Mouse (Mus musculus): ENCODE measurements around the gene Parp14. TPM values are rescaled to one million over a fixed set of nuclear protein-coding genes. Genes with fewer than 3 reads are reported as not detected.
A peak's percentile ranks its signal among the peaks of the same experiment; 100 is the strongest.
"Not testable (repeated sequence)": the region's sequence is repeated elsewhere in the genome, so short reads cannot be mapped to it uniquely, and the experiment has no call there.

Gene Parp14
- total and polyA plus RNA-seq, 3 experiments = 2.1 to 6.1 (median 5.5) TPM

- Histone ChIP-seq H3K36me3 (replicated peaks) (no peaks in the 10 kb centered on the region), H3K4me1 (ENCODE audit: insufficient read depth, low read depth, low read length) (peaks cover 38% of the 10 kb centered on the region), H3K4me3 (ENCODE audit: low read depth, low read length) (no peak overlapping the region), H3K27me3 (ENCODE audit: insufficient read depth, low read length) (no peaks in the 10 kb centered on the region), H3K9me3 (replicated peaks) (peaks cover 5% of the 10 kb centered on the region)
- DNase-seq (ENCODE audit: low spot score) = no peak
- no peak for TF ChIP-seq POLR2AphosphoS5 (IDR thresholded peaks at IDR 0.05; ENCODE audit: insufficient replicate concordance, low read depth, low read length)
- TF ChIP-seq TAL1 (conservative IDR thresholded peaks at IDR 0.05; ENCODE audit: low read depth, low read length) = no peak
- no peak for TF ChIP-seq GATA1 (IDR thresholded peaks at IDR 0.05; ENCODE audit: borderline replicate concordance, low read length)
- TF ChIP-seq GATA2 (IDR thresholded peaks at IDR 0.05; ENCODE audit: borderline replicate concordance, low read depth, low read length) = no peak
- TF ChIP-seq CTCF (IDR thresholded peaks at IDR 0.05; ENCODE audit: low read depth, low read length) = no peak
- no peak for ATAC-seq (ENCODE audit: extremely low read depth, insufficient number of reproducible peaks, low FRiP score, poor library complexity, severe bottlenecking)
These were observed 31.8 kb upstream of the Parp14 start for GRCm38 (mm10) chr16:35903014-35903640.

GRCm38 (mm10) chr16:35900541-35900940 is 29.2 kb upstream of the Parp14 start:
- DNase-seq (ENCODE audit: low spot score) = no peak
- Histone ChIP-seq H3K4me1 (ENCODE audit: insufficient read depth, low read depth, low read length) (peaks cover 22% of the 10 kb centered on the region), H3K36me3 (replicated peaks) (no peaks in the 10 kb centered on the region), H3K9me3 (replicated peaks) (peaks cover 5% of the 10 kb centered on the region), H3K27me3 (ENCODE audit: insufficient read depth, low read length) (no peaks in the 10 kb centered on the region), H3K4me3 (ENCODE audit: low read depth, low read length) (no peak overlapping the region)
- no peak for TF ChIP-seq GATA1 (IDR thresholded peaks at IDR 0.05; ENCODE audit: borderline replicate concordance, low read length)
- ATAC-seq (ENCODE audit: extremely low read depth, insufficient number of reproducible peaks, low FRiP score, poor library complexity, severe bottlenecking) = no peak

DNA sequence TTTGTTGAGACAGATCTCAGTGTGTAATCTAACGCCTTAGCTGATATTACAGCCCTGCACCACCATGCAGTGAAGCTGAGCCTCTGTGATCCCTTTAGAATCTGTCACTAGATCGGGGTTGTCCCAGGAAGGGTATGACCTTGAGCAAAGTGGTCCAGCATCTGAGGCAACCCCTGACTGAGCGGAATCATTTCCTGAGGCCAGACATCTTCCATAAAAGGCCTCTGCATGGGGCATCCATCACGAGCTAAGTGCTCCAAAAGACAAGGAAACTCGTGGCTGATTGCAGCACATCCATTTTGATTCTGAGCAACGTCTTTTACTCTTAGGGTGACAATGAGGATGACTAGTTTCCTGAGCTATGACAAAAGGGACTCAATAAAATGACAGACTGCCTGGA is 23.7 kb upstream of the Parp14 start:
- no peak for DNase-seq (ENCODE audit: low spot score)
- Histone ChIP-seq H3K36me3 (replicated peaks) (no peaks in the 10 kb centered on the region), H3K4me3 (ENCODE audit: low read depth, low read length) (no peak overlapping the region), H3K9me3 (replicated peaks) (no peaks in the 10 kb centered on the region), H3K4me1 (ENCODE audit: insufficient read depth, low read depth, low read length) (peaks cover 4% of the 10 kb centered on the region), H3K27me3 (ENCODE audit: insufficient read depth, low read length) (peaks cover 7% of the 10 kb centered on the region; the same call in 1 of the 2 replicates)
- TF ChIP-seq POLR2AphosphoS5 (IDR thresholded peaks at IDR 0.05; ENCODE audit: insufficient replicate concordance, low read depth, low read length) = no peak
- no peak for TF ChIP-seq CTCF (IDR thresholded peaks at IDR 0.05; ENCODE audit: low read depth, low read length)
- no peak for TF ChIP-seq GATA1 (IDR thresholded peaks at IDR 0.05; ENCODE audit: borderline replicate concordance, low read length)
- no peak for TF ChIP-seq TAL1 (conservative IDR thresholded peaks at IDR 0.05; ENCODE audit: low read depth, low read length)
- no peak for TF ChIP-seq GATA2 (IDR thresholded peaks at IDR 0.05; ENCODE audit: borderline replicate concordance, low read depth, low read length)
- no peak for ATAC-seq (ENCODE audit: extremely low read depth, insufficient number of reproducible peaks, low FRiP score, poor library complexity, severe bottlenecking)

- not testable (repeated sequence) for H3K36me3 ChIP-seq (replicated peaks); H3K4me3 ChIP-seq (ENCODE audit: low read depth, low read length); H3K9me3 ChIP-seq (replicated peaks); ATAC-seq (ENCODE audit: extremely low read depth, insufficient number of reproducible peaks, low FRiP score, poor library complexity, severe bottlenecking); DNase-seq (ENCODE audit: low spot score); H3K27me3 ChIP-seq (ENCODE audit: insufficient read depth, low read length)
- H3K4me1 ChIP-seq (ENCODE audit: insufficient read depth, low read depth, low read length) = peaks cover 14% of the 10 kb centered on the region
These were observed 20.3 kb upstream of the Parp14 start for GRCm38 (mm10) chr16:35891603-35892002.

GRCm38 (mm10) chr16:35890645-35891044 is 19.3 kb upstream of the Parp14 start:
- no peak overlapping the region for H3K4me3 ChIP-seq (ENCODE audit: low read depth, low read length)
- H3K4me1 ChIP-seq (ENCODE audit: insufficient read depth, low read depth, low read length) = peaks cover 14% of the 10 kb centered on the region
- no peaks in the 10 kb centered on the region for H3K9me3 ChIP-seq (replicated peaks)
- no peak for DNase-seq (ENCODE audit: low spot score)
- peaks cover 7% of the 10 kb centered on the region; the same call in 1 of the 2 replicates for H3K27me3 ChIP-seq (ENCODE audit: insufficient read depth, low read length)
- no peaks in the 10 kb centered on the region for H3K36me3 ChIP-seq (replicated peaks)
- ATAC-seq (ENCODE audit: extremely low read depth, insufficient number of reproducible peaks, low FRiP score, poor library complexity, severe bottlenecking) = no peak
- TF ChIP-seq POLR2AphosphoS5 (IDR thresholded peaks at IDR 0.05; ENCODE audit: insufficient replicate concordance, low read depth, low read length) = no peak
- TF ChIP-seq GATA1 (IDR thresholded peaks at IDR 0.05; ENCODE audit: borderline replicate concordance, low read length) = no peak
- no peak for TF ChIP-seq GATA2 (IDR thresholded peaks at IDR 0.05; ENCODE audit: borderline replicate concordance, low read depth, low read length)
- no peak for TF ChIP-seq TAL1 (conservative IDR thresholded peaks at IDR 0.05; ENCODE audit: low read depth, low read length)
- peak; percentile 31; the same call in 1 of the 2 replicates for TF ChIP-seq CTCF (IDR thresholded peaks at IDR 0.05; ENCODE audit: low read depth, low read length)

GRCm38 (mm10) chr16:35888910-35889309 is 17.6 kb upstream of the Parp14 start:
- peaks cover 16% of the 10 kb centered on the region for H3K4me1 ChIP-seq (ENCODE audit: insufficient read depth, low read depth, low read length)
- no peaks in the 10 kb centered on the region for H3K9me3 ChIP-seq (replicated peaks)
- TF ChIP-seq CTCF (IDR thresholded peaks at IDR 0.05; ENCODE audit: low read depth, low read length) = no peak
- DNase-seq (ENCODE audit: low spot score) = no peak
- H3K4me3 ChIP-seq (ENCODE audit: low read depth, low read length) = no peak overlapping the region
- no peaks in the 10 kb centered on the region for H3K36me3 ChIP-seq (replicated peaks)
- ATAC-seq (ENCODE audit: extremely low read depth, insufficient number of reproducible peaks, low FRiP score, poor library complexity, severe bottlenecking) = no peak
- peaks cover 7% of the 10 kb centered on the region; the same call in 1 of the 2 replicates for H3K27me3 ChIP-seq (ENCODE audit: insufficient read depth, low read length)

- no peak for TF ChIP-seq GATA1 (IDR thresholded peaks at IDR 0.05; ENCODE audit: borderline replicate concordance, low read length)
- TF ChIP-seq GATA2 (IDR thresholded peaks at IDR 0.05; ENCODE audit: borderline replicate concordance, low read depth, low read length) = no peak
- no peak for TF ChIP-seq POLR2AphosphoS5 (IDR thresholded peaks at IDR 0.05; ENCODE audit: insufficient replicate concordance, low read depth, low read length)
- TF ChIP-seq CTCF (IDR thresholded peaks at IDR 0.05; ENCODE audit: low read depth, low read length) = no peak
- TF ChIP-seq TAL1 (conservative IDR thresholded peaks at IDR 0.05; ENCODE audit: low read depth, low read length) = no peak
- ATAC-seq (ENCODE audit: extremely low read depth, insufficient number of reproducible peaks, low FRiP score, poor library complexity, severe bottlenecking) = no peak
- no peak for DNase-seq (ENCODE audit: low spot score)
- H3K4me1 ChIP-seq (ENCODE audit: insufficient read depth, low read depth, low read length) = peaks cover 16% of the 10 kb centered on the region
- H3K9me3 ChIP-seq (replicated peaks) = no peaks in the 10 kb centered on the region
- peaks cover 7% of the 10 kb centered on the region; the same call in 1 of the 2 replicates for H3K27me3 ChIP-seq (ENCODE audit: insufficient read depth, low read length)
- no peak overlapping the region for H3K4me3 ChIP-seq (ENCODE audit: low read depth, low read length)
- H3K36me3 ChIP-seq (replicated peaks) = no peaks in the 10 kb centered on the region
These were observed 16.8 kb upstream of the Parp14 start for GRCm38 (mm10) chr16:35888174-35888573.

All from G1E (cell line).